Mouse (Mus musculus): ENCODE measurements around the gene Zfp949. TPM values are rescaled to one million over a fixed set of nuclear protein-coding genes. Genes with fewer than 3 reads are reported as not detected.

The Zfp949 gene
- total RNA-seq (2023), result 11.0 TPM

GRCm38 (mm10) chr9:88547851-88548613, at the start of gene Zfp949:
TSS of gene Zfp949 (plus strand) at chr9:88548020.

GRCm38 (mm10) chr9:88580591-88580990, 32.8 kb downstream of the Zfp949 start, which contains the start of gene Trim43a:
TSS of gene Trim43a (plus strand) at chr9:88580891.

Other genes starting within 250 kb of the Zfp949 start
- 36.6 TPM for gene Nt5e, start 220.8 kb upstream of the Zfp949 start, total RNA-seq (2023)
- gene Snx14, start 109.1 kb upstream of the Zfp949 start, total RNA-seq (2023), result 37.8 TPM
- gene Gm20537, start 91.4 kb upstream of the Zfp949 start, total RNA-seq (2023), result 2.6 TPM
- 109 TPM for gene Syncrip, start 65.4 kb upstream of the Zfp949 start, total RNA-seq (2023)
- gene Trim43a, start 32.9 kb downstream of the Zfp949 start, total RNA-seq (2023), result not detected
- gene Mthfsl, start 172.3 kb downstream of the Zfp949 start, total RNA-seq (2023), result 47.0 TPM
- 9.1 TPM for gene Bcl2a1d, start 183.9 kb downstream of the Zfp949 start, total RNA-seq (2023)